Mouse (Mus musculus) lung, adult 10 weeks (tissue): ENCODE measurements around the gene Cdh10. TPM values are rescaled to one million over a fixed set of nuclear protein-coding genes. Genes with fewer than 3 reads are reported as not detected.

Experiments
- polyA plus RNA-seq: library from polyadenylated mRNA; stranded (reverse); fragments of 350-450 nt; fragmentation: Illumina TruSeq; extraction: RNeasy Lipid Tissue Mini Kit (QIAGEN cat#74804); gene quantifications from one replicate; pipeline ENCODE4 v1.2.3, GENCODE M21; 2014; ENCODE audit warnings: low read depth, low replicate concordance; ENCODE audit not compliant: insufficient read depth

Gene Cdh10
- not detected for polyA plus RNA-seq

DNA sequence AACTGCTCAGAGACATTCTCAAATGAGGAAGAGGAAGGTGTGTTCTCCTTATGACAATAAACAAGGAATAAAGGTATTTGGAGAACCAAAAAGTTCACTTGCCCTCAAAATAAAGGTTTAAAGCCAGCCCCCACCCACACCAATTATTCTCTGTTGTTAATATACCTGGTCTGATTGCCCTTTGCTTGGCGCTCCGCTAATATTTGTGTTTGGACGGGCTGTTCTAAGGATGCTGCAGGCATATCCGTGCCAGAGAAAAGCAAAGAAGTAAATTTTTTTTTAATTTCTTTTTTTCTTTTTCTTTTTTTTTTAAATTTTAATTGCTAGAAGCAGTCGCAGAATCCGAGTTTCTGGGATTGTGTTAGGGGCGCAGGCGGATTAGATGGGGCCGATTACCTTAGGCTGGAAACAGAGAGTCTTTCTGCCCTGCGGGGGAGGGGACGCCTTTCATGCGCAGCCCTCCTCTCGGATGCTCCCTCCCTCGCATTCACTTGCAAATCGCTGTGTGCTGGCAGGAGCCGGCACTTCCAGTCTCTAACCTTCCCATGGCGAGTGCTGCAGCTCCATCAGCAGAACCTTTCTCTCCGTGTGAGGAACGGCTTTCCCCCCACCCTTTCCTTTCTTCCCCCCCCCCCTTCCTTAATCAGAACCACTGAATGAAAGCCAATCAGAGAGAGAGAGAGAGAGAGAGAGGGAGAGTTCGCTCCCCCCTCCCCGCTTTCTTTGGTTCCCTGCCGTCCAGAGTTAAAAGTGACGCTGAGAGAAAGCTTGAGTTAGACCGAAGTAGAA lies at the start of gene Cdh10:
Cdh10 (plus strand) TSS at position 763 of the 789 bp plus-strand sequence.

